Mouse (Mus musculus) spleen, adult 2 months (tissue): ENCODE data around the gene Slc35b3. TPM values are rescaled to one million over a fixed set of nuclear protein-coding genes. Genes with fewer than 3 reads are reported as not detected.

Experiments used
- DNase-seq, 2 experiments: peaks; one replicate each; pipeline versions ENCODE4 v3.0.0 to v3.0.0-alpha.2; 2012 to 2021; ENCODE audit warnings: low spot score in 2 of 2, low read depth in 1 of 2
- H3K27ac ChIP-seq: fragments of 200-500 bp; 2 replicates; pipeline ENCODE4 v1.5.1; 2012; ENCODE audit warnings: low read length, inconsistent platforms; ENCODE audit not compliant: insufficient read depth
- H3K27me3 ChIP-seq: fragments of 200-500 bp; 2 replicates; pipeline ENCODE4 v1.6.1; 2012; ENCODE audit warnings: mild to moderate bottlenecking, moderate library complexity, low read length, inconsistent platforms; ENCODE audit not compliant: control insufficient read depth, insufficient read depth
- H3K36me3 ChIP-seq: fragments of 200-500 bp; 2 replicates; pipeline ENCODE4 v1.6.1; 2012; ENCODE audit warnings: mild to moderate bottlenecking, low read length, inconsistent platforms; ENCODE audit not compliant: control insufficient read depth, insufficient read depth
- H3K4me1 ChIP-seq: fragments of 200-500 bp; 2 replicates; pipeline ENCODE4 v1.6.1; 2011; ENCODE audit warnings: inconsistent platforms; ENCODE audit not compliant: control insufficient read depth, insufficient read depth, insufficient read length
- H3K4me3 ChIP-seq: fragments of 200-500 bp; 2 replicates; pipeline ENCODE4 v1.5.1; 2011; ENCODE audit warnings: mild to moderate bottlenecking, inconsistent platforms; ENCODE audit not compliant: insufficient read depth, insufficient read length; ENCODE audit errors: extremely low read depth
- CTCF ChIP-seq: fragments of 200-500 bp; IDR thresholded peaks from 2 replicates; pipeline ENCODE4 v1.5.1; 2011; ENCODE audit warnings: mild to moderate bottlenecking, inconsistent platforms; ENCODE audit not compliant: insufficient read depth, insufficient read length, insufficient replicate concordance; ENCODE audit errors: extremely low read depth
- POLR2A ChIP-seq: fragments of 200-500 bp; IDR thresholded peaks from 2 replicates; pipeline ENCODE4 v1.6.1; 2011; ENCODE audit warnings: low read depth, low read length, inconsistent platforms
- WGBS: fragments of 180-500 bp; shearing (Covaris S2); methylation state at CpG from one replicate; pipeline ENCODE4 v1.1.7; 2018; 5-methylcytosine and 5-hydroxymethylcytosine counted together
- polyA plus RNA-seq: library from polyadenylated mRNA; depleted of rRNA; stranded (reverse); fragments of >200 nt; gene quantifications from 2 replicates; pipeline ENCODE4 v1.2.3, GENCODE M21; 2012; rRNA removed

Gene Slc35b3
- 12.9 and 13.3 TPM in 2 replicates for polyA plus RNA-seq

GRCm38 (mm10) chr13:38960063-38961050 is at the start of gene Slc35b3:
TSS of gene Slc35b3 (minus strand) at chr13:38960875.
- peak; percentile 53 to 83 for DNase-seq
- peak within 1 kb of the TSS; percentile 86 for H3K27ac ChIP-seq
- 2% methylated on average over 67 of the region's 67 CpGs for WGBS

GRCm38 (mm10) chr13:39010280-39010679 is 49.6 kb upstream of the Slc35b3 start:
- H3K4me3 ChIP-seq: no peak overlapping the region
- no peak overlapping the region for H3K27ac ChIP-seq
- 73% methylated on average over 4 of the region's 4 CpGs for WGBS
- H3K36me3 ChIP-seq: no peaks in the 10 kb centered on the region
- no peak for TF ChIP-seq POLR2A
- TF ChIP-seq CTCF: no peak
- DNase-seq: no peak
- no peaks in the 10 kb centered on the region for H3K27me3 ChIP-seq
- H3K4me1 ChIP-seq: no peaks in the 10 kb centered on the region

More at GRCm38 (mm10) chr13:38960063-38961050, at the start of gene Slc35b3:
- Histone ChIP-seq H3K36me3 (peaks cover 3% of the 10 kb centered on the region), H3K4me1 (peaks cover 6% of the 10 kb centered on the region), H3K4me3 (peak within 1 kb of the TSS; percentile 91), H3K27me3 (no peaks in the 10 kb centered on the region)
- TF ChIP-seq CTCF (no peak), POLR2A (peak; percentile 86)

- Histone ChIP-seq H3K27ac (no peak overlapping the region), H3K27me3 (no peaks in the 10 kb centered on the region), H3K4me1 (no peaks in the 10 kb centered on the region), H3K36me3 (no peaks in the 10 kb centered on the region), H3K4me3 (no peak overlapping the region)
- DNase-seq: no peak
- TF ChIP-seq POLR2A (no peak), CTCF (no peak)
Measured at GRCm38 (mm10) chr13:39003101-39003762, 42.6 kb upstream of the Slc35b3 start.

DNA sequence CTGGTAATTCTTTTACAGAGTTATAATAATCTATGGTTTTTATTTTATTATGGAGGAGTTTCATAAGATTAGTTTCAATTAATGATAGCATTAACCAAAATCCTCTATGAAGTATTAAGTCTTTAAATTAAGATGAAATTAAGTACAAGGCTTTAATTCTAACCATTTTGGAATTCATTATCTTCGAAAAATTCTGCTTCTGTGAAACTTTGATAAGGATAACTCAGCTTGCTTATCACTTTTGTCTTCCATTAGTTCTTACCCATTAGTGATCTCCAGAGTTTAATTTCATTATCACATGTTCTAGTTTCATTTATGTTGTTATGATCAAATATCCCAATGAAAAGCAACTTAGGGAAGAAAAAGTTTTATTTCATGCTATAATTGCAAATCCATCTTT is 41.7 kb upstream of the Slc35b3 start:
- Histone ChIP-seq H3K27ac (no peak overlapping the region), H3K4me3 (no peak overlapping the region), H3K27me3 (no peaks in the 10 kb centered on the region), H3K4me1 (no peaks in the 10 kb centered on the region), H3K36me3 (no peaks in the 10 kb centered on the region)
- 86% methylated on average over 1 of the region's 1 CpGs for WGBS
- TF ChIP-seq POLR2A (no peak), CTCF (no peak)
- no peak for DNase-seq

DNA sequence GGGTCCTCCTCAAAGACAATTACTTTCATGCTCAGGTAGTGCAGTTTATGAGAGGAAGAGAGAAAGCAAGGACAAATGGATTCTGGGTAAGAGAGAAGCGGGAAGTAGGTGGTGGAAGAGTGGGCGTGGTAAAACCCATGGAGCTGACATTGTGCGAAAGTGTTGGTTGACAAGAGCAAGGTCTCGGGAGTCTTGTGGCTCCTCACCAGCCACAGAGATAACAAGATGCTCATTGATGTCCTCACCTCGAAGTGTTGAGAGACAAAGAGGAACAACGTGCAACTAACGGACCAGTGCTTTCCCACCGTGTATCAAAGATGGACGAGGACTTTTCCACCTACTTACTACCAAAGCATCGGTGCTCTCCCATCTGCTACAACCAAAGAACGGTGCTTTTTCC is 40.8 kb upstream of the Slc35b3 start:
- H3K4me1 ChIP-seq: no peaks in the 10 kb centered on the region
- no peak overlapping the region for H3K27ac ChIP-seq
- WGBS: 91% methylated on average over 11 of the region's 11 CpGs
- no peak overlapping the region for H3K4me3 ChIP-seq
- no peaks in the 10 kb centered on the region for H3K27me3 ChIP-seq
- no peak for DNase-seq
- TF ChIP-seq CTCF (no peak), POLR2A (no peak)
- no peaks in the 10 kb centered on the region for H3K36me3 ChIP-seq

GRCm38 (mm10) chr13:38998958-38999357 is 38.3 kb upstream of the Slc35b3 start:
- no peaks in the 10 kb centered on the region for H3K27me3 ChIP-seq
- no peaks in the 10 kb centered on the region for H3K36me3 ChIP-seq
- TF ChIP-seq CTCF (no peak), POLR2A (no peak)
- no peaks in the 10 kb centered on the region for H3K4me1 ChIP-seq
- DNase-seq: no peak
- H3K27ac ChIP-seq: no peak overlapping the region
- H3K4me3 ChIP-seq: no peak overlapping the region; the same call in 1 of the 2 replicates
- WGBS: 85% methylated on average over 9 of the region's 9 CpGs

GRCm38 (mm10) chr13:38992529-38992928 is 31.9 kb upstream of the Slc35b3 start:
- Histone ChIP-seq H3K4me3 (no peak overlapping the region), H3K27me3 (no peaks in the 10 kb centered on the region), H3K4me1 (no peaks in the 10 kb centered on the region), H3K36me3 (no peaks in the 10 kb centered on the region), H3K27ac (no peak overlapping the region)
- 34% methylated on average over 5 of the region's 5 CpGs for WGBS
- no peak for DNase-seq
- TF ChIP-seq CTCF: no peak
- TF ChIP-seq POLR2A: no peak
